ENCODE assay signal across 30 mouse cellular contexts in the genomic region with DNA sequence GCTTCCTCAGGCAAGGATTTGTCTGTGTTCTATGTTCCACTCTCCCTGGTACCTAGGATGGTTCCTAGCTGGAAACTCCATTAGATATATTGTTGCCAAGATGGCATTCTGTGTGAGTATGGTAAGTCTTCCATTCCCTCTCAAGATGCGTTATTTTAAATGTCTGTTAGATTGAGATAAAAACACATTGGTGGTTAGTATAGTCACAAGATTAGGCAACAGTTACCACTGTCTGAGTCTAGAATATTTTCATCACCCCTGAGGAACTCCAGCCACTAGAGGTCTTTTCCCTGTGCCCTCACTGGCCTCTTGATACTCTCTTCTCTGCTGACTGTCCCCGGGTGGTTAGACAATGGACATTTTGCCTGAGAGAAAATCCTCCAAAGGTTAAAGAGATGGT. TPM values are rescaled to one million over a fixed set of nuclear protein-coding genes. Genes with fewer than 3 reads are reported as not detected.
"Had no signal": no experiment of that assay in that cellular context is flagged by ENCODE, and none has a peak within 500 bp of the region (broad histone marks: within the 10 kb centered on the region; RNA-seq: fewer than 3 reads in every experiment).

No protein-coding gene starts in this region.

- H3K4me1 ChIP-seq: embryonic facial prominence, embryonic 10.5 days; embryonic facial prominence, embryonic 12.5 days; embryonic facial prominence, embryonic 13.5 days; embryonic facial prominence, embryonic 15.5 days; forebrain, embryonic 12.5 days; forebrain, embryonic 13.5 days; forebrain, embryonic 15.5 days; heart, embryonic 10.5 days had no signal

- H3K36me3 ChIP-seq: embryonic facial prominence, embryonic 10.5 days; embryonic facial prominence, embryonic 12.5 days; embryonic facial prominence, embryonic 13.5 days; embryonic facial prominence, embryonic 15.5 days; forebrain, embryonic 10.5 days; forebrain, embryonic 12.5 days; forebrain, embryonic 15.5 days; heart, embryonic 10.5 days had no signal

- H3K27me3 ChIP-seq: embryonic facial prominence, embryonic 12.5 days; embryonic facial prominence, embryonic 15.5 days; forebrain, embryonic 12.5 days; forebrain, embryonic 13.5 days; forebrain, embryonic 15.5 days had no signal

- H3K27ac ChIP-seq: embryonic facial prominence, embryonic 10.5 days; embryonic facial prominence, embryonic 12.5 days; embryonic facial prominence, embryonic 13.5 days; embryonic facial prominence, embryonic 15.5 days; forebrain, embryonic 10.5 days; forebrain, embryonic 12.5 days; forebrain, embryonic 13.5 days; forebrain, embryonic 15.5 days; gastrocnemius, adult 2 months; heart, adult 2 months; heart, embryonic 10.5 days had no signal

- H3K9ac ChIP-seq: embryonic facial prominence, embryonic 12.5 days; embryonic facial prominence, embryonic 13.5 days; embryonic facial prominence, embryonic 15.5 days; forebrain, embryonic 12.5 days; forebrain, embryonic 13.5 days; forebrain, embryonic 15.5 days; forebrain, postnatal 0 days had no signal

- DNase-seq: cerebellum, adult 9-10 months; cerebellum, postnatal 10 days; cerebellum, postnatal 25 days; cerebellum, postnatal 36 days; embryo, embryonic 11 days; forebrain, postnatal 0 days; gastrocnemius, adult 2 months; gastrocnemius, postnatal 10 days; gastrocnemius, postnatal 14 days; gastrocnemius, postnatal 25 days; gastrocnemius, postnatal 36 days; heart, adult 11 months; heart, adult 18-20 months; heart, adult 2 months had no signal

- H3K4me3 ChIP-seq: embryonic facial prominence, embryonic 10.5 days; embryonic facial prominence, embryonic 12.5 days; embryonic facial prominence, embryonic 13.5 days; embryonic facial prominence, embryonic 15.5 days; erythroblast, embryonic 14.5 days; forebrain, embryonic 10.5 days; forebrain, embryonic 12.5 days; forebrain, embryonic 13.5 days; forebrain, embryonic 15.5 days; gastrocnemius, adult 2 months; heart, adult 2 months; heart, embryonic 10.5 days had no signal

- H3K9me3 ChIP-seq: embryonic facial prominence, embryonic 10.5 days; embryonic facial prominence, embryonic 12.5 days; embryonic facial prominence, embryonic 15.5 days; forebrain, embryonic 12.5 days; forebrain, embryonic 13.5 days; forebrain, embryonic 15.5 days; heart, embryonic 10.5 days had no signal

RNA-seq across cellular contexts. Expression of gene Pmfbp1, which starts 30.2 kb away (rescaled TPM):
- total RNA-seq: common myeloid progenitor, adult 5-6 weeks; gastrocnemius, adult 18-20 months; gastrocnemius, adult 2 months; gastrocnemius, adult 8-10 months; gastrocnemius, postnatal 10 days; gastrocnemius, postnatal 25 days; gastrocnemius, postnatal 36 days; gastrocnemius, postnatal 4 days; granulocyte monocyte progenitor cell, adult 5-6 weeks; heart, adult 18-20 months; heart, adult 2 months; heart, adult 8-10 months had no signal
- polyA plus RNA-seq: embryonic facial prominence, embryonic 12.5 days; embryonic facial prominence, embryonic 15.5 days; erythroblast, embryonic 14.5 days; heart, adult 2 months had no signal

RNA-seq across cellular contexts. Expression of gene Hp, which starts 55.0 kb away (rescaled TPM):
- polyA plus RNA-seq: forebrain, embryonic 12.5 days; forebrain, embryonic 13.5 days had no signal
